Mouse (Mus musculus): ENCODE data around the gene Cacna2d2. TPM values are rescaled to one million over a fixed set of nuclear protein-coding genes. Genes with fewer than 3 reads are reported as not detected.

Cacna2d2 gene
- total and polyA plus RNA-seq, 2 experiments: not detected

DNA sequence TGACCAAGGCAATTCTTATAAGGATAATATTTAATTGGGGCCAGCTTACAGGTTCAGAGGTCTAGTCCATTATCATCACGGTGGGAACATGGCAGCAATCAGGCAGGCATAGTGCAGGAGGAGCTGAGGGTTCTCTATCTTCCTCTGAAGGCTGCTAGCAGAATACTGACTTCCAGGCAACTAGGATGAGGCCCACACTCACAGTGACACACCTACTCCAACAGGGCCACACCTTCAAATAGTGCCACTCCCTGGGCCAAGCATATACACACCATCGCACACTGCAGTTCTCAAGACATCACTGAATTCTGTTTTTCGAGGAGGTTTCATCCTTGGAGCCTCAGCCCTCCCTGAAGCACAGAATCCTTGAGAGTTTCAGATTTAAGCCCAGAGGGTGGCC, 96.9 kb downstream of the Cacna2d2 start:
- H3K4me1 ChIP-seq (ENCODE audit: control insufficient read depth, insufficient read depth, low read length): no peaks in the 10 kb centered on the region
- H3K4me3 ChIP-seq (ENCODE audit: insufficient read depth, low read depth, low read length): no peak overlapping the region
- TF ChIP-seq CTCF (IDR thresholded peaks at IDR 0.05; ENCODE audit: low read depth, low read length): no peak
- H3K36me3 ChIP-seq (ENCODE audit: control insufficient read depth, insufficient read depth, low read length): no peaks in the 10 kb centered on the region
- no peak overlapping the region for H3K9ac ChIP-seq (ENCODE audit: low read depth, low read length)
- H3K79me2 ChIP-seq (ENCODE audit: control insufficient read depth, insufficient read depth, low read length): no peaks in the 10 kb centered on the region
- H3K27ac ChIP-seq (replicated peaks; ENCODE audit: insufficient read depth, low read depth, low read length): no peak overlapping the region
- WGBS: 72% methylated on average over 3 of the region's 3 CpGs
- no peak for DNase-seq (ENCODE audit: extremely low read depth, low read depth, low spot score)
- H3K27me3 ChIP-seq (ENCODE audit: control insufficient read depth, insufficient read depth, low read length): no peaks in the 10 kb centered on the region

GRCm38 (mm10) chr9:107500708-107501286, 101.4 kb downstream of the Cacna2d2 start:
- TF ChIP-seq POLR2A (IDR thresholded peaks at IDR 0.05; ENCODE audit: extremely low read depth, insufficient read depth, low read length): no peak
- TF ChIP-seq CTCF (IDR thresholded peaks at IDR 0.05; ENCODE audit: low read depth, low read length): no peak
- Histone ChIP-seq H3K4me3 (ENCODE audit: insufficient read depth, low read depth, low read length) (no peak overlapping the region), H3K27ac (replicated peaks; ENCODE audit: insufficient read depth, low read depth, low read length) (no peak overlapping the region), H3K4me1 (ENCODE audit: control insufficient read depth, insufficient read depth, low read length) (no peaks in the 10 kb centered on the region), H3K9ac (ENCODE audit: low read depth, low read length) (no peak overlapping the region), H3K27me3 (ENCODE audit: control insufficient read depth, insufficient read depth, low read length) (no peaks in the 10 kb centered on the region), H3K36me3 (ENCODE audit: control insufficient read depth, insufficient read depth, low read length) (no peaks in the 10 kb centered on the region), H3K79me2 (ENCODE audit: control insufficient read depth, insufficient read depth, low read length) (no peaks in the 10 kb centered on the region)
- WGBS: 86% methylated on average over 3 of the region's 3 CpGs
- DNase-seq (ENCODE audit: extremely low read depth, low read depth, low spot score): no peak

GRCm38 (mm10) chr9:107502131-107502846, 102.9 kb downstream of the Cacna2d2 start:
- H3K79me2 ChIP-seq (ENCODE audit: control insufficient read depth, insufficient read depth, low read length): no peaks in the 10 kb centered on the region
- no peak overlapping the region for H3K4me3 ChIP-seq (ENCODE audit: insufficient read depth, low read depth, low read length)
- 87% methylated on average over 12 of the region's 12 CpGs for WGBS
- H3K27ac ChIP-seq (replicated peaks; ENCODE audit: insufficient read depth, low read depth, low read length): no peak overlapping the region
- H3K27me3 ChIP-seq (ENCODE audit: control insufficient read depth, insufficient read depth, low read length): no peaks in the 10 kb centered on the region
- H3K36me3 ChIP-seq (ENCODE audit: control insufficient read depth, insufficient read depth, low read length): no peaks in the 10 kb centered on the region
- no peaks in the 10 kb centered on the region for H3K4me1 ChIP-seq (ENCODE audit: control insufficient read depth, insufficient read depth, low read length)
- no peak overlapping the region for H3K9ac ChIP-seq (ENCODE audit: low read depth, low read length)
- DNase-seq (ENCODE audit: extremely low read depth, low read depth, low spot score): no peak
- no peak for TF ChIP-seq POLR2A (IDR thresholded peaks at IDR 0.05; ENCODE audit: extremely low read depth, insufficient read depth, low read length)
- no peak for TF ChIP-seq CTCF (IDR thresholded peaks at IDR 0.05; ENCODE audit: low read depth, low read length)

GRCm38 (mm10) chr9:107504662-107505537, 105.5 kb downstream of the Cacna2d2 start:
- Histone ChIP-seq H3K4me3 (ENCODE audit: insufficient read depth, low read depth, low read length) (no peak overlapping the region), H3K36me3 (ENCODE audit: control insufficient read depth, insufficient read depth, low read length) (no peaks in the 10 kb centered on the region), H3K27ac (replicated peaks; ENCODE audit: insufficient read depth, low read depth, low read length) (no peak overlapping the region), H3K79me2 (ENCODE audit: control insufficient read depth, insufficient read depth, low read length) (no peaks in the 10 kb centered on the region), H3K4me1 (ENCODE audit: control insufficient read depth, insufficient read depth, low read length) (no peaks in the 10 kb centered on the region), H3K27me3 (ENCODE audit: control insufficient read depth, insufficient read depth, low read length) (no peaks in the 10 kb centered on the region), H3K9ac (ENCODE audit: low read depth, low read length) (no peak overlapping the region)
- no peak for DNase-seq (ENCODE audit: extremely low read depth, low read depth, low spot score)
- WGBS: 84% methylated on average over 19 of the region's 19 CpGs
- no peak for TF ChIP-seq POLR2A (IDR thresholded peaks at IDR 0.05; ENCODE audit: extremely low read depth, insufficient read depth, low read length)
- no peak for TF ChIP-seq CTCF (IDR thresholded peaks at IDR 0.05; ENCODE audit: low read depth, low read length)

- Histone ChIP-seq H3K9ac (ENCODE audit: low read depth, low read length) (no peak overlapping the region), H3K4me1 (ENCODE audit: control insufficient read depth, insufficient read depth, low read length) (no peaks in the 10 kb centered on the region)
- WGBS: 54% methylated on average over 10 of the region's 10 CpGs
These were observed 108.9 kb downstream of the Cacna2d2 start for GRCm38 (mm10) chr9:107508266-107508665.

More at GRCm38 (mm10) chr9:107508266-107508665, 108.9 kb downstream of the Cacna2d2 start:
- Histone ChIP-seq H3K79me2 (ENCODE audit: control insufficient read depth, insufficient read depth, low read length) (no peaks in the 10 kb centered on the region), H3K27ac (replicated peaks; ENCODE audit: insufficient read depth, low read depth, low read length) (no peak overlapping the region), H3K4me3 (ENCODE audit: insufficient read depth, low read depth, low read length) (no peak overlapping the region), H3K36me3 (ENCODE audit: control insufficient read depth, insufficient read depth, low read length) (no peaks in the 10 kb centered on the region), H3K27me3 (ENCODE audit: control insufficient read depth, insufficient read depth, low read length) (no peaks in the 10 kb centered on the region)
- TF ChIP-seq POLR2A (IDR thresholded peaks at IDR 0.05; ENCODE audit: extremely low read depth, insufficient read depth, low read length) (no peak), CTCF (IDR thresholded peaks at IDR 0.05; ENCODE audit: low read depth, low read length) (no peak)
- no peak for DNase-seq (ENCODE audit: extremely low read depth, low read depth, low spot score)
